Mouse (Mus musculus): ENCODE data around the gene Abcb7. TPM values are rescaled to one million over a fixed set of nuclear protein-coding genes. Genes with fewer than 3 reads are reported as not detected.

Abcb7 gene
- total RNA-seq (2017): 48.0 and 71.5 TPM in 2 replicates

GRCm38 (mm10) chrX:104413183-104413983 lies at the start of gene Abcb7:
Abcb7 (minus strand) TSS chrX:104413856.
- ATAC-seq (replicated peaks in 1 of 2; ENCODE audit: insufficient read depth in 1 of 2, low FRiP score in 2 of 2, low TSS enrichment in 1 of 2, low read depth in 1 of 2, poor library complexity in 2 of 2, severe bottlenecking in 2 of 2): peak; percentile 86 to 96

- ATAC-seq (replicated peaks in 1 of 2; ENCODE audit: insufficient read depth in 1 of 2, low FRiP score in 2 of 2, low TSS enrichment in 1 of 2, low read depth in 1 of 2, poor library complexity in 2 of 2, severe bottlenecking in 2 of 2): no peak
Measured at GRCm38 (mm10) chrX:104461755-104462154, 48.1 kb upstream of the Abcb7 start.

GRCm38 (mm10) chrX:104452433-104452832 lies 38.8 kb upstream of the Abcb7 start:
- ATAC-seq (replicated peaks in 1 of 2; ENCODE audit: insufficient read depth in 1 of 2, low FRiP score in 2 of 2, low TSS enrichment in 1 of 2, low read depth in 1 of 2, poor library complexity in 2 of 2, severe bottlenecking in 2 of 2): no peak

- ATAC-seq (replicated peaks in 1 of 2; ENCODE audit: insufficient read depth in 1 of 2, low FRiP score in 2 of 2, low TSS enrichment in 1 of 2, low read depth in 1 of 2, poor library complexity in 2 of 2, severe bottlenecking in 2 of 2): no peak
Measured at GRCm38 (mm10) chrX:104433456-104433855, 19.8 kb upstream of the Abcb7 start.

- ATAC-seq (replicated peaks in 1 of 2; ENCODE audit: insufficient read depth in 1 of 2, low FRiP score in 2 of 2, low TSS enrichment in 1 of 2, low read depth in 1 of 2, poor library complexity in 2 of 2, severe bottlenecking in 2 of 2): no peak
Measured at GRCm38 (mm10) chrX:104428108-104428507, 14.5 kb upstream of the Abcb7 start.

- no peak for ATAC-seq (replicated peaks in 1 of 2; ENCODE audit: insufficient read depth in 1 of 2, low FRiP score in 2 of 2, low TSS enrichment in 1 of 2, low read depth in 1 of 2, poor library complexity in 2 of 2, severe bottlenecking in 2 of 2)
Measured at GRCm38 (mm10) chrX:104413995-104414394, 339 bp upstream of the Abcb7 start.

- ATAC-seq (replicated peaks in 1 of 2; ENCODE audit: insufficient read depth in 1 of 2, low FRiP score in 2 of 2, low TSS enrichment in 1 of 2, low read depth in 1 of 2, poor library complexity in 2 of 2, severe bottlenecking in 2 of 2): no peak
Measured at GRCm38 (mm10) chrX:104408137-104408536, 5.5 kb downstream of the Abcb7 start.

- ATAC-seq (replicated peaks in 1 of 2; ENCODE audit: insufficient read depth in 1 of 2, low FRiP score in 2 of 2, low TSS enrichment in 1 of 2, low read depth in 1 of 2, poor library complexity in 2 of 2, severe bottlenecking in 2 of 2): no peak
Measured at GRCm38 (mm10) chrX:104402463-104402862, 11.2 kb downstream of the Abcb7 start.

GRCm38 (mm10) chrX:104401134-104401533 lies 12.5 kb downstream of the Abcb7 start:
- ATAC-seq (replicated peaks in 1 of 2; ENCODE audit: insufficient read depth in 1 of 2, low FRiP score in 2 of 2, low TSS enrichment in 1 of 2, low read depth in 1 of 2, poor library complexity in 2 of 2, severe bottlenecking in 2 of 2): no peak

- peak in 1 of 2 experiments; percentile 59; a peak in 2 of 4 replicates for ATAC-seq (replicated peaks in 1 of 2; ENCODE audit: insufficient read depth in 1 of 2, low FRiP score in 2 of 2, low TSS enrichment in 1 of 2, low read depth in 1 of 2, poor library complexity in 2 of 2, severe bottlenecking in 2 of 2)
Measured at GRCm38 (mm10) chrX:104397526-104397925, 16.1 kb downstream of the Abcb7 start.

- ATAC-seq (replicated peaks in 1 of 2; ENCODE audit: insufficient read depth in 1 of 2, low FRiP score in 2 of 2, low TSS enrichment in 1 of 2, low read depth in 1 of 2, poor library complexity in 2 of 2, severe bottlenecking in 2 of 2): peak; percentile 82 to 85; a peak in 3 of 4 replicates
Measured at GRCm38 (mm10) chrX:104359686-104360085, 54.0 kb downstream of the Abcb7 start.

GRCm38 (mm10) chrX:104355842-104356241 lies 57.8 kb downstream of the Abcb7 start:
- no peak for ATAC-seq (replicated peaks in 1 of 2; ENCODE audit: insufficient read depth in 1 of 2, low FRiP score in 2 of 2, low TSS enrichment in 1 of 2, low read depth in 1 of 2, poor library complexity in 2 of 2, severe bottlenecking in 2 of 2)

GRCm38 (mm10) chrX:104348146-104348545 lies 65.5 kb downstream of the Abcb7 start:
- peak; percentile 90 to 96 for ATAC-seq (replicated peaks in 1 of 2; ENCODE audit: insufficient read depth in 1 of 2, low FRiP score in 2 of 2, low TSS enrichment in 1 of 2, low read depth in 1 of 2, poor library complexity in 2 of 2, severe bottlenecking in 2 of 2)

- ATAC-seq (replicated peaks in 1 of 2; ENCODE audit: insufficient read depth in 1 of 2, low FRiP score in 2 of 2, low TSS enrichment in 1 of 2, low read depth in 1 of 2, poor library complexity in 2 of 2, severe bottlenecking in 2 of 2): no peak
Measured at GRCm38 (mm10) chrX:104291721-104292120, 121.9 kb downstream of the Abcb7 start.

- ATAC-seq (replicated peaks in 1 of 2; ENCODE audit: insufficient read depth in 1 of 2, low FRiP score in 2 of 2, low TSS enrichment in 1 of 2, low read depth in 1 of 2, poor library complexity in 2 of 2, severe bottlenecking in 2 of 2): peak; percentile 58 to 73
Measured at GRCm38 (mm10) chrX:104279828-104280227, 133.8 kb downstream of the Abcb7 start.

GRCm38 (mm10) chrX:104264371-104264770 lies 149.3 kb downstream of the Abcb7 start:
- no peak for ATAC-seq (replicated peaks in 1 of 2; ENCODE audit: insufficient read depth in 1 of 2, low FRiP score in 2 of 2, low TSS enrichment in 1 of 2, low read depth in 1 of 2, poor library complexity in 2 of 2, severe bottlenecking in 2 of 2)

- peak; percentile 53 to 64; a peak in 2 of 4 replicates for ATAC-seq (replicated peaks in 1 of 2; ENCODE audit: insufficient read depth in 1 of 2, low FRiP score in 2 of 2, low TSS enrichment in 1 of 2, low read depth in 1 of 2, poor library complexity in 2 of 2, severe bottlenecking in 2 of 2)
Measured at GRCm38 (mm10) chrX:104262468-104262867, 151.2 kb downstream of the Abcb7 start.

- no peak for ATAC-seq (replicated peaks in 1 of 2; ENCODE audit: insufficient read depth in 1 of 2, low FRiP score in 2 of 2, low TSS enrichment in 1 of 2, low read depth in 1 of 2, poor library complexity in 2 of 2, severe bottlenecking in 2 of 2)
Measured at GRCm38 (mm10) chrX:104256561-104256960, 157.1 kb downstream of the Abcb7 start.
